In the genomic region with DNA sequence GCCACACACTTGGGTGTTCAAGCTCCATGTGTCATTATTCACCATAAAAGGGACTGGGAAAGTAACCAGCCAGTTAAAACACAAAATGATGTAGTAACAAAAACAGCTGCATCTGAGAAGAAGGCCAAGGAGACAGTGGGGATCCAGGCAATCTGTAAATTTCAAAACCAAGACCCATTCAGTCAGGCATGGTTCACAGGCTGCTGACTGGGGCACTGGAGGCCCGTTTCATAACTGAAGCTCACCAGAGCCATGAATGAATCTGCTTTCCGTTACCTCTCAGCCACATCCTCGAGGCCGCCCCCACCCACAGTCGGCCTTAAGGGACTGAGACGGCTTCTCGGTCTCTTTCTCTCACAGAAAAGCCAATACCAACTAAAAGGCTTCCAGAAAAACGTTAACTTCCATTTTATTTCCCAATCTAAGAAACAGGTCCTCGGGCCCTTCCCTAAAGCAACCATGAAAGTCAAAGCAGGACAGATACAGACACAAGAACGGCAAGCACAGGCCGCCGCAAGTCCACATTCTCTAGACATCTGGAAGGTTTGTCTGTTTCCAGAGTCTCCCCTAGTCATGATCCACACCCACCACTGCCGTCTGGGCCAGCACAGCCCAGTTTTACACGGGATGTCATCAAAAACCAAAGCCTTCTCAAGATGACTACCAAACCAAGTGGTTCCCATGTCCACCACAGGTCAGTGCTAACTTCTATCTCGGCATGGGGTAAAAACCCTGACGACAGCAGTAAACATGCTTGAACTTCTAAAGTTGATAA, we compare ENCODE assay signal across 11 mouse cellular contexts. TPM values are rescaled to one million over a fixed set of nuclear protein-coding genes. Genes with fewer than 3 reads are reported as not detected.
A peak's percentile ranks its signal among the peaks of the same experiment; 100 is the strongest.
DNase-seq lines count a peak whose midpoint lies in the region; ATAC-seq and TF ChIP-seq lines count a peak whose summit lies in the region.
"Had no signal": no experiment of that assay in that cellular context is flagged by ENCODE, and none has a peak within 500 bp of the region (broad histone marks: within the 10 kb centered on the region; RNA-seq: fewer than 3 reads in every experiment).

No protein-coding gene starts in this region.

- WGBS in liver, adult 2 months: 85% methylated on average over 16 of the region's 16 CpGs
- WGBS in liver, postnatal 0 days (ENCODE audit: insufficient replicate concordance): 63% methylated on average over 16 of the region's 16 CpGs
- 51% methylated on average over 16 of the region's 16 CpGs for WGBS in heart, embryonic 12.5 days
- WGBS in neural tube, embryonic 15.5 days: 79% methylated on average over 16 of the region's 16 CpGs
- WGBS in cerebellum, adult 2 months: 84% methylated on average over 16 of the region's 16 CpGs

- no peak overlapping the region for H3K9ac ChIP-seq in liver, adult 2 months (ENCODE audit: low read depth, low read length)
- H3K9ac ChIP-seq in liver, postnatal 0 days (replicated peaks): no peak overlapping the region
- no peak overlapping the region for H3K9ac ChIP-seq in heart, embryonic 12.5 days
- no peak overlapping the region for H3K9ac ChIP-seq in neural tube, embryonic 15.5 days (replicated peaks)

- 0 out of 2 replicates have a peak overlapping the region, but pooled peaks have one; percentile 0 for H3K27ac ChIP-seq in liver, adult 2 months (replicated peaks; ENCODE audit: insufficient read depth, low read depth, low read length)
- no peak overlapping the region for H3K27ac ChIP-seq in liver, postnatal 0 days (ENCODE audit: low read depth)
- peak overlapping the region; percentile 60; the same call in 1 of the 2 replicates for H3K27ac ChIP-seq in heart, embryonic 12.5 days (ENCODE audit: poor library complexity, severe bottlenecking)
- 0 out of 2 replicates have a peak overlapping the region, but pooled peaks have one; percentile 18 for H3K27ac ChIP-seq in neural tube, embryonic 15.5 days (replicated peaks)
- H3K27ac ChIP-seq in cerebellum, adult 2 months (ENCODE audit: insufficient read depth, low read length): no peak overlapping the region

- ATAC-seq in liver, postnatal 0 days: no peak
- ATAC-seq in heart, embryonic 12.5 days (ENCODE audit: insufficient number of reproducible peaks, low FRiP score): no peak
- no peak for ATAC-seq in neural tube, embryonic 15.5 days (ENCODE audit: low FRiP score)
- ATAC-seq: midbrain, embryonic 16.5 days had no signal

- TF ChIP-seq POLR2A in liver, adult 2 months (IDR thresholded peaks at IDR 0.05; ENCODE audit: extremely low read depth, insufficient read depth, low read length): no peak
- no peak for TF ChIP-seq POLR2A in cerebellum, adult 2 months (IDR thresholded peaks at IDR 0.05; ENCODE audit: borderline replicate concordance, insufficient read depth, low read length)

- peaks cover 2% of the 10 kb centered on the region; the same call in 1 of the 2 replicates for H3K4me1 ChIP-seq in liver, adult 2 months (ENCODE audit: control insufficient read depth, insufficient read depth, low read length)
- peaks cover 14% of the 10 kb centered on the region for H3K4me1 ChIP-seq in liver, postnatal 0 days (ENCODE audit: insufficient read depth)
- H3K4me1 ChIP-seq in heart, embryonic 12.5 days (replicated peaks): peaks cover 69% of the 10 kb centered on the region
- peaks cover 15% of the 10 kb centered on the region for H3K4me1 ChIP-seq in neural tube, embryonic 15.5 days
- no peaks in the 10 kb centered on the region for H3K4me1 ChIP-seq in cerebellum, adult 2 months (ENCODE audit: control insufficient read depth, insufficient read depth, low read length)

- H3K79me2 ChIP-seq in liver, adult 2 months (ENCODE audit: control insufficient read depth, insufficient read depth, low read length): peaks cover 18% of the 10 kb centered on the region; the same call in 1 of the 2 replicates

- peak; percentile 46 for DNase-seq in adrenal gland, postnatal 14 days
- no peak for DNase-seq in adrenal gland, postnatal 10 days
- DNase-seq in liver, adult 2 months (ENCODE audit: extremely low read depth, low read depth, low spot score): peak; percentile 20
- no peak for DNase-seq in liver, postnatal 0 days
- no peak for DNase-seq in cerebellum, adult 2 months
- no peak for DNase-seq in cerebellum, adult 9-10 months
- DNase-seq: liver; retina, postnatal 1 day had no signal

- H3K4me2 ChIP-seq in liver, postnatal 0 days (ENCODE audit: low read depth, low read length): no peak overlapping the region
- no peak overlapping the region for H3K4me2 ChIP-seq in heart, embryonic 12.5 days
- no peak overlapping the region for H3K4me2 ChIP-seq in neural tube, embryonic 15.5 days

- H3K36me3 ChIP-seq in liver, adult 2 months (ENCODE audit: control insufficient read depth, insufficient read depth, low read length): no peaks in the 10 kb centered on the region
- no peaks in the 10 kb centered on the region for H3K36me3 ChIP-seq in liver, postnatal 0 days (replicated peaks; ENCODE audit: insufficient read depth, low read length)
- peaks cover 14% of the 10 kb centered on the region for H3K36me3 ChIP-seq in heart, embryonic 12.5 days
- H3K36me3 ChIP-seq in neural tube, embryonic 15.5 days: no peaks in the 10 kb centered on the region

- no peak for TF ChIP-seq EP300 in liver, postnatal 0 days (IDR thresholded peaks at IDR 0.05; ENCODE audit: low read depth)

- TF ChIP-seq CTCF in liver, adult 2 months (IDR thresholded peaks at IDR 0.05; ENCODE audit: low read depth, low read length): no peak
- TF ChIP-seq CTCF in liver, postnatal 0 days (IDR thresholded peaks at IDR 0.05; ENCODE audit: low read depth): no peak
- no peak for TF ChIP-seq CTCF in cerebellum, adult 2 months (IDR thresholded peaks at IDR 0.05; ENCODE audit: borderline replicate concordance, insufficient read depth, low read depth, low read length)

- no peak overlapping the region for H3K4me3 ChIP-seq in liver, adult 2 months (ENCODE audit: insufficient read depth, low read depth, low read length)
- H3K4me3 ChIP-seq in liver, postnatal 0 days (ENCODE audit: low read depth, low read length): no peak overlapping the region
- no peak overlapping the region for H3K4me3 ChIP-seq in heart, embryonic 12.5 days
- no peak overlapping the region for H3K4me3 ChIP-seq in neural tube, embryonic 15.5 days (replicated peaks)
- no peak overlapping the region for H3K4me3 ChIP-seq in cerebellum, adult 2 months (replicated peaks; ENCODE audit: insufficient read depth, low read depth, low read length)

- H3K9me3 ChIP-seq in liver, postnatal 0 days (ENCODE audit: low read length): no peaks in the 10 kb centered on the region
- no peaks in the 10 kb centered on the region; the same call in 1 of the 2 replicates for H3K9me3 ChIP-seq in heart, embryonic 12.5 days (replicated peaks)
- H3K9me3 ChIP-seq in neural tube, embryonic 15.5 days (replicated peaks): no peaks in the 10 kb centered on the region

- no peaks in the 10 kb centered on the region for H3K27me3 ChIP-seq in liver, adult 2 months (ENCODE audit: control insufficient read depth, insufficient read depth, low read length)
- no peaks in the 10 kb centered on the region for H3K27me3 ChIP-seq in liver, postnatal 0 days (ENCODE audit: insufficient read depth, low read length)
- H3K27me3 ChIP-seq in heart, embryonic 12.5 days (replicated peaks): no peaks in the 10 kb centered on the region
- H3K27me3 ChIP-seq in neural tube, embryonic 15.5 days (replicated peaks): no peaks in the 10 kb centered on the region
- no peaks in the 10 kb centered on the region for H3K27me3 ChIP-seq in cerebellum, adult 2 months (ENCODE audit: control insufficient read depth, insufficient read depth, low read length)

RNA-seq across cellular contexts. Expression of gene Lamc1, which starts 14.9 kb away (rescaled TPM):
- 169 and 170 TPM in 2 replicates for total RNA-seq in adrenal gland, postnatal 14 days (2021)
- total RNA-seq in adrenal gland, postnatal 10 days (2021): 100 to 1,000 TPM; 163 to 189 TPM
- 8.1 and 9.1 TPM in 2 replicates for total RNA-seq in liver, adult 2 months (2014; rRNA removed)
- 9.8 and 11.5 TPM in 2 replicates for polyA plus RNA-seq in liver, adult 2 months (2012; rRNA removed)
- 9.6 and 11.5 TPM in 2 replicates for polyA plus RNA-seq in liver, postnatal 0 days (2015; fragmentation: Nextera tagmentation; extraction: Ambion mirVana)
- 134 and 146 TPM in 2 replicates for polyA plus RNA-seq in heart, embryonic 12.5 days (2016; fragmentation: Nextera tagmentation; extraction: Ambion mirVana)
- polyA plus RNA-seq in neural tube, embryonic 15.5 days (2015; fragmentation: Nextera tagmentation; extraction: Ambion mirVana): 17.1 and 22.8 TPM in 2 replicates
- polyA plus RNA-seq in cerebellum, adult 2 months (2012; rRNA removed): 21.3 and 22.2 TPM in 2 replicates

Comparison
In these comparisons a context has a peak if more than half of its experiments do, and no peak if none do; other contexts are left out.
1. DNase-seq: peak in adrenal gland, postnatal 14 days (single experiment) and liver, adult 2 months (single experiment); none in adrenal gland, postnatal 10 days (single experiment), liver, postnatal 0 days (single experiment), cerebellum, adult 2 months (0 of 2) and cerebellum, adult 9-10 months (single experiment).
2. H3K27ac ChIP-seq: peak in liver, adult 2 months (single experiment), heart, embryonic 12.5 days (single experiment) and neural tube, embryonic 15.5 days (single experiment); none in liver, postnatal 0 days (single experiment) and cerebellum, adult 2 months (single experiment).